Mouse (Mus musculus): ENCODE data around the gene Adora1. TPM values are rescaled to one million over a fixed set of nuclear protein-coding genes. Genes with fewer than 3 reads are reported as not detected.

Gene Adora1
- total RNA-seq (2014; rRNA removed): 3.2 and 6.6 TPM in 2 replicates
- 17.0 and 27.2 TPM in 2 replicates for polyA plus RNA-seq (2012; rRNA removed)

- TF ChIP-seq POLR2A (IDR thresholded peaks at IDR 0.05; ENCODE audit: extremely low read depth, insufficient read depth, low read length) (no peak), CTCF (IDR thresholded peaks at IDR 0.05; ENCODE audit: low read depth, low read length) (no peak)
- Histone ChIP-seq H3K4me3 (ENCODE audit: insufficient read depth, low read depth, low read length) (peak within 1 kb of the TSS; percentile 55), H3K4me1 (ENCODE audit: control insufficient read depth, insufficient read depth, low read length) (peaks cover 34% of the 10 kb centered on the region), H3K9ac (ENCODE audit: low read depth, low read length) (peak within 1 kb of the TSS; percentile 70), H3K79me2 (ENCODE audit: control insufficient read depth, insufficient read depth, low read length) (0 out of 2 replicates have a peak, but pooled peaks cover 2% of the 10 kb centered on the region), H3K27me3 (ENCODE audit: control insufficient read depth, insufficient read depth, low read length) (no peaks in the 10 kb centered on the region), H3K36me3 (ENCODE audit: control insufficient read depth, insufficient read depth, low read length) (no peaks in the 10 kb centered on the region), H3K27ac (replicated peaks; ENCODE audit: insufficient read depth, low read depth, low read length) (peak within 1 kb of the TSS; percentile 54)
- 4% methylated on average over 37 of the region's 37 CpGs for WGBS
- DNase-seq (ENCODE audit: extremely low read depth, low read depth, low spot score): no peak
These were observed at the start of gene Adora1 for GRCm38 (mm10) chr1:134235391-134235921. Adora1 (minus strand) TSS chr1:134235431.

DNA sequence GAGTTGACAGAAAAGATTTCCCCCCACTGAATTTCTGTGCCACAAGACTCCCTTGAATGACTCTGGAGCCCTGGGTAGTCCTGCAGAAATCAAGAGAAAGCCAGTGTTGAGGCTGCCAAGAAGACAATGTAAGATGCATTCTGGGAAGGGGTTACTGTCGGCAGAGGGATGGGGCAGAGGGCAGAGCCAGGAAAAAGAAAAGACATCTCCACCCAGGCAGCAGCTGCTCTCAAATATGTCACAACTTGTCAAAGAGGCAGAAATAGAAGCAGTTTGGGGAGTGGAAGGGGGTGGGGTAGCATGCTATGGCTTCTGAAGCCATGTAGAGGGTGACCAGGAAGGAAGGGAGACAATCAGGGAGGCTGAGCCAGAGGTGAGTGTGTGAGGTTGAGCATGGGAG lies 47.9 kb upstream of the Adora1 start:
- 57% methylated on average over 1 of the region's 1 CpGs for WGBS
- TF ChIP-seq CTCF (IDR thresholded peaks at IDR 0.05; ENCODE audit: low read depth, low read length) (no peak), POLR2A (IDR thresholded peaks at IDR 0.05; ENCODE audit: extremely low read depth, insufficient read depth, low read length) (no peak)
- no peak overlapping the region for H3K4me3 ChIP-seq (ENCODE audit: insufficient read depth, low read depth, low read length)
- no peaks in the 10 kb centered on the region for H3K79me2 ChIP-seq (ENCODE audit: control insufficient read depth, insufficient read depth, low read length)
- no peaks in the 10 kb centered on the region for H3K4me1 ChIP-seq (ENCODE audit: control insufficient read depth, insufficient read depth, low read length)
- H3K27ac ChIP-seq (replicated peaks; ENCODE audit: insufficient read depth, low read depth, low read length): no peak overlapping the region
- no peaks in the 10 kb centered on the region for H3K27me3 ChIP-seq (ENCODE audit: control insufficient read depth, insufficient read depth, low read length)
- H3K9ac ChIP-seq (ENCODE audit: low read depth, low read length): no peak overlapping the region
- no peaks in the 10 kb centered on the region for H3K36me3 ChIP-seq (ENCODE audit: control insufficient read depth, insufficient read depth, low read length)
- no peak for DNase-seq (ENCODE audit: extremely low read depth, low read depth, low spot score)

DNA sequence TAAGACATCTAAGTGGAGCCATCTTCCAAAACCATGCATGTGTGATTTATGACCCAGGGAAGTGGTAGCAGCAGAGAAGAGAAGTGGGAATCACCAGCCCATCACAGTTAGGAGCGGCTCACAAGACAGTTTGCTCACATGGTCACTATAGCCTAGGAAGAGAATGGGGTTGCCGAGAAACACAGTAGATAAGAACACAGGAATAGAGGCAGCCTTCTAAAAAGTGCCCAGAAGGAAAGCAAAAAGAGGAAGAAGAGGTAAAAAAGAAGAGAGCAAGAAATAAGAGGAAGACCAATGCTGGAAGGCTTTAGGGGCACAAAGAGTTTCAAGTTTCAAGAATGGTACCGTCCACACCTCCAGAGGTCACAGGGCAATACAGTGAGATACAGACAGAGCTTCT lies 47.1 kb upstream of the Adora1 start:
- Histone ChIP-seq H3K79me2 (ENCODE audit: control insufficient read depth, insufficient read depth, low read length) (no peaks in the 10 kb centered on the region), H3K4me3 (ENCODE audit: insufficient read depth, low read depth, low read length) (no peak overlapping the region), H3K4me1 (ENCODE audit: control insufficient read depth, insufficient read depth, low read length) (no peaks in the 10 kb centered on the region), H3K27ac (replicated peaks; ENCODE audit: insufficient read depth, low read depth, low read length) (no peak overlapping the region), H3K36me3 (ENCODE audit: control insufficient read depth, insufficient read depth, low read length) (no peaks in the 10 kb centered on the region), H3K9ac (ENCODE audit: low read depth, low read length) (no peak overlapping the region), H3K27me3 (ENCODE audit: control insufficient read depth, insufficient read depth, low read length) (no peaks in the 10 kb centered on the region)
- no peak for DNase-seq (ENCODE audit: extremely low read depth, low read depth, low spot score)
- no peak for TF ChIP-seq CTCF (IDR thresholded peaks at IDR 0.05; ENCODE audit: low read depth, low read length)
- TF ChIP-seq POLR2A (IDR thresholded peaks at IDR 0.05; ENCODE audit: extremely low read depth, insufficient read depth, low read length): no peak
- WGBS: 75% methylated on average over 3 of the region's 3 CpGs

- WGBS: 80% methylated on average over 4 of the region's 4 CpGs
- TF ChIP-seq POLR2A (IDR thresholded peaks at IDR 0.05; ENCODE audit: extremely low read depth, insufficient read depth, low read length) (no peak), CTCF (IDR thresholded peaks at IDR 0.05; ENCODE audit: low read depth, low read length) (0 out of 2 replicates have a peak, but pooled peaks have one; percentile 1)
These were observed 46.3 kb upstream of the Adora1 start for GRCm38 (mm10) chr1:134281563-134281962.

DNA sequence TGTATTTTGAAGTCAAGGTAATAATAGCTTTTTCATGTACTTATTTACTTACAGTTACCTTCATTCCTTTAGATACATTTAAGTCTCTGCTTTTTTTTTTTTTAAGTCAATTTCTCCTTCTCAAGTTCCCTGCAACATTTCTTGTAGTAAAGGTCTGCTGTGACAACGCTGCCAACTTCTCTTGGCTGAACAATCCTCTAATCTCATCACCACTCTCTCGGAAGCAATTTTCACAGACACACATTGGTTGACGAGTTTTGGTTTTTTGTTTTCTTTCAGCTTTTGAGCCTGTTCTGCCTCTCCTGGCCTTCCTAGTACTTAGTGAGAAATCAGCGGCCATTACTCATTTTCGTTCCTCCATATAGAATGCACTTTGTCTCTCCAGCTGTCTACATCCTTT lies 44.9 kb upstream of the Adora1 start:
- Histone ChIP-seq H3K9ac (ENCODE audit: low read depth, low read length) (no peak overlapping the region), H3K4me3 (ENCODE audit: insufficient read depth, low read depth, low read length) (no peak overlapping the region), H3K79me2 (ENCODE audit: control insufficient read depth, insufficient read depth, low read length) (no peaks in the 10 kb centered on the region), H3K4me1 (ENCODE audit: control insufficient read depth, insufficient read depth, low read length) (no peaks in the 10 kb centered on the region), H3K36me3 (ENCODE audit: control insufficient read depth, insufficient read depth, low read length) (no peaks in the 10 kb centered on the region), H3K27me3 (ENCODE audit: control insufficient read depth, insufficient read depth, low read length) (no peaks in the 10 kb centered on the region), H3K27ac (replicated peaks; ENCODE audit: insufficient read depth, low read depth, low read length) (no peak overlapping the region)
- no peak for TF ChIP-seq CTCF (IDR thresholded peaks at IDR 0.05; ENCODE audit: low read depth, low read length)
- no peak for TF ChIP-seq POLR2A (IDR thresholded peaks at IDR 0.05; ENCODE audit: extremely low read depth, insufficient read depth, low read length)
- no peak for DNase-seq (ENCODE audit: extremely low read depth, low read depth, low spot score)
- 87% methylated on average over 5 of the region's 5 CpGs for WGBS

More at GRCm38 (mm10) chr1:134281563-134281962, 46.3 kb upstream of the Adora1 start:
- Histone ChIP-seq H3K27me3 (ENCODE audit: control insufficient read depth, insufficient read depth, low read length) (no peaks in the 10 kb centered on the region), H3K4me1 (ENCODE audit: control insufficient read depth, insufficient read depth, low read length) (no peaks in the 10 kb centered on the region), H3K27ac (replicated peaks; ENCODE audit: insufficient read depth, low read depth, low read length) (no peak overlapping the region), H3K4me3 (ENCODE audit: insufficient read depth, low read depth, low read length) (no peak overlapping the region), H3K9ac (ENCODE audit: low read depth, low read length) (no peak overlapping the region), H3K36me3 (ENCODE audit: control insufficient read depth, insufficient read depth, low read length) (no peaks in the 10 kb centered on the region), H3K79me2 (ENCODE audit: control insufficient read depth, insufficient read depth, low read length) (no peaks in the 10 kb centered on the region)
- no peak for DNase-seq (ENCODE audit: extremely low read depth, low read depth, low spot score)

- TF ChIP-seq CTCF (IDR thresholded peaks at IDR 0.05; ENCODE audit: low read depth, low read length): no peak
- no peak for TF ChIP-seq POLR2A (IDR thresholded peaks at IDR 0.05; ENCODE audit: extremely low read depth, insufficient read depth, low read length)
- no peaks in the 10 kb centered on the region for H3K4me1 ChIP-seq (ENCODE audit: control insufficient read depth, insufficient read depth, low read length)
- WGBS: 89% methylated on average over 7 of the region's 7 CpGs
- no peak overlapping the region for H3K27ac ChIP-seq (replicated peaks; ENCODE audit: insufficient read depth, low read depth, low read length)
- H3K27me3 ChIP-seq (ENCODE audit: control insufficient read depth, insufficient read depth, low read length): no peaks in the 10 kb centered on the region; the same call in 1 of the 2 replicates
- no peak overlapping the region for H3K9ac ChIP-seq (ENCODE audit: low read depth, low read length)
- H3K4me3 ChIP-seq (ENCODE audit: insufficient read depth, low read depth, low read length): no peak overlapping the region
- no peak for DNase-seq (ENCODE audit: extremely low read depth, low read depth, low spot score)
- no peaks in the 10 kb centered on the region for H3K79me2 ChIP-seq (ENCODE audit: control insufficient read depth, insufficient read depth, low read length)
- H3K36me3 ChIP-seq (ENCODE audit: control insufficient read depth, insufficient read depth, low read length): no peaks in the 10 kb centered on the region
These were observed 41.6 kb upstream of the Adora1 start for GRCm38 (mm10) chr1:134276823-134277222.

Data from liver, adult 2 months (tissue).